In the genomic region with DNA sequence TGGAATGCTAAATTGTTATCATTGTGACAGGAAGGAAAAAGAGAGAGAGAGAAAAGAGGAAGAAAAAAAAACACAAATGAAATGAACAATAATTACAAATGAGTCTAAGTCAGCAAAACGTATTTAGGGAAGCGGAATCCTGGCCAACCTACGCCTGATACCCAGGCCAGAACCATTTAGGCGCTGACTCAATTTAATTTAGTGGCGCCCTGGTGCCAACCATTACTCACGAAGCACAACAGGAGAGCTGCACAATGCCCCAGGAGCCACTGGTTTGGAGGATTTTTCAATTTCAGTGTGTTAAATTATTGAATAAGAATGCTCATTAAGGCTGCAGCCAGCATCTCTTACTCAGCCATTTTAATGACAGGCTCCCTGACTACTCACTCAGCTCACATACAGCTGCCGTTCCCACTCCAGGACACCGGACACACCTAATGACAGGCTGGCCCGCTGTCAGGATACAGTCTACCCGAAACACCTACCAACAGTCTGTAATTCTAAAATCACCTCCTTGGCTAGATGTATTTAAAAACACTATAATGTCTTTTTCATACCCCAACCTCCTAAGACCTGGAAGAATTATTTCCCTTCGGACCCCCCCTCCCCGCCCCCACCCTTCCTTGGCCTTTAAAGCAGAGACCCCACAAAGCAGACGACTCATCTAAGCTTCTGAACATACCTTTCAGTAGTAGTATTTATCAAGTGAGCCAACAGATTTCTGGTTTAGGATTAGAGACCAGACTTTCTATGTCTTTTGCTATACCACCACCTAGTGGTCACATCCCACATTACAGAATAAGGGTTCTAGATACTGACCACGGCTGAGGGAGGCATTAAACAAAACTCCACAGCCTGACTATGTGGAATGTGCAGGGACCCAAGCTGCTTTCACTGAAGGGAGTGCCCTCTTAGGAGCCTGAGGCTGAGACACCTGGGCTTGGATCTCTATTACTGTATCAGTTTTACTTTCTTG, we compare ENCODE assay signal across 8 mouse cellular contexts. TPM values are rescaled to one million over a fixed set of nuclear protein-coding genes. Genes with fewer than 3 reads are reported as not detected.
DNase-seq lines count a peak whose midpoint lies in the region; ATAC-seq and TF ChIP-seq lines count a peak whose summit lies in the region.
"Had no signal": no experiment of that assay in that cellular context is flagged by ENCODE, and none has a peak within 500 bp of the region (broad histone marks: within the 10 kb centered on the region; RNA-seq: fewer than 3 reads in every experiment).

No protein-coding gene starts in this region.

- WGBS in forebrain, embryonic 13.5 days, result 73% methylated on average over 14 of the region's 14 CpGs
- 75% methylated on average over 14 of the region's 14 CpGs for WGBS in kidney, embryonic 14.5 days
- WGBS in lung, adult 2 months, result 72% methylated on average over 14 of the region's 14 CpGs
- WGBS in neural tube, embryonic 14.5 days, result 57% methylated on average over 14 of the region's 14 CpGs

- no peak for TF ChIP-seq POLR2A in lung, adult 2 months (IDR thresholded peaks at IDR 0.05; ENCODE audit: borderline replicate concordance, extremely low read depth, low read depth, low read length)

- no peak overlapping the region for H3K9ac ChIP-seq in forebrain, embryonic 13.5 days
- H3K9ac ChIP-seq in kidney, embryonic 14.5 days (ENCODE audit: low read depth, low read length), result no peak overlapping the region
- H3K9ac ChIP-seq in neural tube, embryonic 14.5 days (replicated peaks; ENCODE audit: low read depth, low read length), result no peak overlapping the region
- H3K9ac ChIP-seq: stomach, embryonic 15.5 days had no signal

- H3K9me3 ChIP-seq in forebrain, embryonic 13.5 days (replicated peaks), result no peaks in the 10 kb centered on the region
- no peaks in the 10 kb centered on the region for H3K9me3 ChIP-seq in kidney, embryonic 14.5 days (ENCODE audit: control insufficient read depth, low read length)
- H3K9me3 ChIP-seq in neural tube, embryonic 14.5 days (ENCODE audit: control insufficient read depth, low read length), result no peaks in the 10 kb centered on the region
- H3K9me3 ChIP-seq: stomach, embryonic 15.5 days had no signal

- peaks cover 83% of the 10 kb centered on the region for H3K36me3 ChIP-seq in forebrain, embryonic 13.5 days (ENCODE audit: poor library complexity, severe bottlenecking)
- peaks cover 52% of the 10 kb centered on the region for H3K36me3 ChIP-seq in kidney, embryonic 14.5 days (ENCODE audit: control insufficient read depth, insufficient read depth, low read length)
- peaks cover 26% of the 10 kb centered on the region for H3K36me3 ChIP-seq in neural tube, embryonic 14.5 days (ENCODE audit: control insufficient read depth, insufficient read depth, low read length)
- H3K36me3 ChIP-seq: stomach, embryonic 15.5 days had no signal

- no peak overlapping the region for H3K4me2 ChIP-seq in forebrain, embryonic 13.5 days
- no peak overlapping the region for H3K4me2 ChIP-seq in kidney, embryonic 14.5 days (replicated peaks; ENCODE audit: low read depth, low read length)
- H3K4me2 ChIP-seq in neural tube, embryonic 14.5 days (ENCODE audit: low read depth, low read length), result no peak overlapping the region
- H3K4me2 ChIP-seq: stomach, embryonic 15.5 days had no signal

- no peak overlapping the region for H3K4me3 ChIP-seq in forebrain, embryonic 13.5 days
- no peak overlapping the region for H3K4me3 ChIP-seq in kidney, embryonic 14.5 days (ENCODE audit: low read length)
- no peak overlapping the region for H3K4me3 ChIP-seq in lung, adult 2 months (replicated peaks; ENCODE audit: extremely low read depth, low read depth, low read length)
- H3K4me3 ChIP-seq in neural tube, embryonic 14.5 days (ENCODE audit: low read depth, low read length), result no peak overlapping the region
- H3K4me3 ChIP-seq: stomach, embryonic 15.5 days had no signal

- TF ChIP-seq CTCF in lung, adult 2 months (IDR thresholded peaks at IDR 0.05; ENCODE audit: insufficient read depth, low read length), result peak; percentile 31; the same call in 1 of the 2 replicates

- H3K27me3 ChIP-seq in forebrain, embryonic 13.5 days, result no peaks in the 10 kb centered on the region
- no peaks in the 10 kb centered on the region for H3K27me3 ChIP-seq in kidney, embryonic 14.5 days (ENCODE audit: control insufficient read depth, insufficient read depth, low read length)
- H3K27me3 ChIP-seq in neural tube, embryonic 14.5 days (ENCODE audit: control insufficient read depth, insufficient read depth, low read length), result no peaks in the 10 kb centered on the region
- H3K27me3 ChIP-seq: stomach, embryonic 15.5 days had no signal

- no peak overlapping the region for H3K27ac ChIP-seq in forebrain, embryonic 13.5 days
- H3K27ac ChIP-seq in kidney, embryonic 14.5 days (ENCODE audit: low read depth, low read length), result no peak overlapping the region
- no peak overlapping the region for H3K27ac ChIP-seq in neural tube, embryonic 14.5 days (ENCODE audit: low read depth, low read length)
- H3K27ac ChIP-seq: stomach, embryonic 15.5 days had no signal

- DNase-seq in urinary bladder, postnatal 25 days (ENCODE audit: low spot score), result peak; percentile 69
- no peak for DNase-seq in urinary bladder, postnatal 10 days (ENCODE audit: low spot score)
- DNase-seq in brain, embryonic 18.5 days (ENCODE audit: low read depth, low spot score), result peak; percentile 39
- DNase-seq in lung, adult 2 months, result no peak

- no peaks in the 10 kb centered on the region for H3K4me1 ChIP-seq in forebrain, embryonic 13.5 days
- H3K4me1 ChIP-seq in kidney, embryonic 14.5 days (ENCODE audit: control insufficient read depth, insufficient read depth, low read length), result no peaks in the 10 kb centered on the region
- H3K4me1 ChIP-seq in lung, adult 2 months (ENCODE audit: control insufficient read depth, insufficient read depth, low read length), result no peaks in the 10 kb centered on the region
- no peaks in the 10 kb centered on the region for H3K4me1 ChIP-seq in neural tube, embryonic 14.5 days (ENCODE audit: control insufficient read depth, insufficient read depth, low read length)
- H3K4me1 ChIP-seq: stomach, embryonic 15.5 days had no signal

- ATAC-seq in forebrain, embryonic 13.5 days, result peak; percentile 66
- peak; percentile 65; the same call in 1 of the 2 replicates for ATAC-seq in kidney, embryonic 14.5 days (ENCODE audit: low FRiP score, low TSS enrichment)
- peak; percentile 64 for ATAC-seq in neural tube, embryonic 14.5 days (ENCODE audit: low read depth)

RNA-seq across cellular contexts. Expression of gene Gpr68, which starts 17.9 kb away (rescaled TPM):
- 0.28 and 0.40 TPM in 2 replicates for polyA plus RNA-seq in forebrain, embryonic 13.5 days (2015; fragmentation: Nextera tagmentation; extraction: Ambion mirVana)
- 0.14 and 0.34 TPM in 2 replicates for polyA plus RNA-seq in kidney, embryonic 14.5 days (2014; fragmentation: Nextera tagmentation; extraction: Ambion mirVana)
- 3.2 and 4.2 TPM in 2 replicates for polyA plus RNA-seq in lung, adult 2 months (2012; rRNA removed)
- 4.3 and 5.4 TPM in 2 replicates for polyA plus RNA-seq in neural tube, embryonic 14.5 days (2014; fragmentation: Nextera tagmentation; extraction: Ambion mirVana)

Comparison
In these comparisons a context has a peak if more than half of its experiments do, and no peak if none do; other contexts are left out.
1. DNase-seq: peak in urinary bladder, postnatal 25 days (single experiment) and brain, embryonic 18.5 days (single experiment); none in urinary bladder, postnatal 10 days (single experiment) and lung, adult 2 months (single experiment).
2. Peak in every context shown above with its lines, with median percentiles within 50 percentile points of each other: ATAC-seq.